Mouse (Mus musculus): ENCODE measurements at regions not wholly inside any gene's neighbourhood (a gene's known extent, or its start where the extent isn't known, plus 50 kb on each side); places are given as distances from the start of the nearest gene placed in this dataset.

DNA sequence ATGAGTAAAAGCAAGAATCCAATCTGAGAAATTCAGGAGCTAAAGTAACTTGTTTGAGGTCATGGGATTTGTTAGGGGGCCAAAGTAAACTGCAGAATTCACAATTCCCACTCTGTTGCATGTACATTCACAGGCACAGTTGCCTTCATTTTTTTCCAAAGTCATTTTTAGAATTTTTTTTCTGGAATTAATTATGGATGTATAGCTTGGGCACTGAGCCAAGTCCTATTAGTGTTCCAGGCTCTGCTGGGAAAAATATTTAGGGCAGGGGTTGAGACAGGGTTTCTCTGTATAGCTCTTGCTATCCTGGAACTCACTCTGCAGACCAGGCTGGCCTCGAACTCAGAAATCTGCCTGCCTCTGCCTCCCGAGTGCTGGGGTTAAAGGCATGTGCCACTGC lies 188.3 kb downstream of the Cd83 start:
- Histone ChIP-seq H3K36me3 (ENCODE audit: control insufficient read depth, insufficient read depth, low read length, poor library complexity, severe bottlenecking) (0 out of 2 replicates have a peak, but pooled peaks cover 3% of the 10 kb centered on the region), H3K27me3 (ENCODE audit: control insufficient read depth, insufficient read depth, low read length, poor library complexity, severe bottlenecking) (no peaks in the 10 kb centered on the region)
- DNase-seq (ENCODE audit: low read depth, low spot score) = no peak

DNA sequence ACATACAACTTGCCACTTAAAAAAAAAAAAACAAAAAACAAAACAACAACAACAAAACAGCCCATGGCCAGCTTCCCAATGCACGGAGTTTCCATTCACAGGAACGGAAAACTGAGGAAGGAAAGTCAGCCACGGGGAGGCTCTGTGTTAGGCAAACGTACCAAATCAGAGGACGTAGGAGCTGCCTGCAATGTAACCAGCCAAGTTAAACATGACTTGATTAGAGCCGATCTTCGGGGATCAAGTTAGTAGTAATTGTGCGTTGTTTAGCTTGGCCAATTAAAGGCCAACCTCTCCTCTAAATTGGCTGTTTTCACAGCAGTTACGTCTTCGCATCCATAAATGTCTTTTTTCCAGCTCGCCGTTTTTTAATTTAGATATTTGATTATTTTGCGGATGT lies 190.7 kb downstream of the Cd83 start:
- no peak for DNase-seq (ENCODE audit: low read depth, low spot score)
- H3K27me3 ChIP-seq (ENCODE audit: control insufficient read depth, insufficient read depth, low read length, poor library complexity, severe bottlenecking) = no peaks in the 10 kb centered on the region
- peaks cover 3% of the 10 kb centered on the region; the same call in 1 of the 2 replicates for H3K36me3 ChIP-seq (ENCODE audit: control insufficient read depth, insufficient read depth, low read length, poor library complexity, severe bottlenecking)

DNA sequence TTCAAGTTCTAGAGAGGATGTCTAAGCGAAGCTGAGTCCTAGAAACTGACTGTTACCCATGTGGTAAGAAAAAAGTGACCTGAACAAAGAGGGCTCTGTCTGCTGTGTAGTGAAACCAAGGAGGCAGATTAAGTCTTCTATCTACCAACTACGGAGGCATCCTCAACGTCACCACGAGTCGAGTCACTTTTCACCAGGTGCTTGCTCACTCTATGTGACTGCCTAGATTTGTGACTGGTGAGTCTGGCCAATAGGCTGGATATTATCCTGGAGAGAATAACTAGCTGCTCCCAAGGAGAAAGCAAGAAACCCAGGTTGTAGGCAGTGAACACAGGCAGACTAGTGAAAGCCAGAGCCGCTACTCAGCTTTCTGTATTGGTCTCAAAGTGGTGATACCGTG lies 191.2 kb downstream of the Cd83 start:
- H3K27me3 ChIP-seq (ENCODE audit: control insufficient read depth, insufficient read depth, low read length, poor library complexity, severe bottlenecking) = no peaks in the 10 kb centered on the region
- peaks cover 6% of the 10 kb centered on the region; the same call in 1 of the 2 replicates for H3K36me3 ChIP-seq (ENCODE audit: control insufficient read depth, insufficient read depth, low read length, poor library complexity, severe bottlenecking)
- DNase-seq (ENCODE audit: low read depth, low spot score) = no peak

DNA sequence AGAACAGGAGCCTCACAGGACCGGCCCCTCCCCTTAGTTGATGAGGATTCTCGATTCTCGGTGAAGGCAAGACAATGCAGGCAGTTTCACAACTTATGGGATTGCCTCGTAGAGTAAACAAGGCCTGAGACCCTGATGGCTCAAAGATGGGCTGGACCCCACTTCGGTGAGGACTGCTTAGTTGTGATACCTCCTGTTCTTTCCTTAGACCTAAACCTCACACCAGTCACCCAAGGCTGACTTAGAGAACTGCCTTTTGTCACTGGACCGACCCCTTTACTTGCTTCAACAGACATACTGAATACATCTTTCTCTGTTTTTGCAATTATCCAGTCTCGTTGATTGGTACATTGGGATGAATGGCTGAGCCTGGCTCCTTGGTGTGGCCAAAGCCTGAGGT lies 192.1 kb downstream of the Cd83 start:
- H3K27me3 ChIP-seq (ENCODE audit: control insufficient read depth, insufficient read depth, low read length, poor library complexity, severe bottlenecking) = no peaks in the 10 kb centered on the region
- DNase-seq (ENCODE audit: low read depth, low spot score) = no peak
- H3K36me3 ChIP-seq (ENCODE audit: control insufficient read depth, insufficient read depth, low read length, poor library complexity, severe bottlenecking) = peaks cover 6% of the 10 kb centered on the region; the same call in 1 of the 2 replicates

DNA sequence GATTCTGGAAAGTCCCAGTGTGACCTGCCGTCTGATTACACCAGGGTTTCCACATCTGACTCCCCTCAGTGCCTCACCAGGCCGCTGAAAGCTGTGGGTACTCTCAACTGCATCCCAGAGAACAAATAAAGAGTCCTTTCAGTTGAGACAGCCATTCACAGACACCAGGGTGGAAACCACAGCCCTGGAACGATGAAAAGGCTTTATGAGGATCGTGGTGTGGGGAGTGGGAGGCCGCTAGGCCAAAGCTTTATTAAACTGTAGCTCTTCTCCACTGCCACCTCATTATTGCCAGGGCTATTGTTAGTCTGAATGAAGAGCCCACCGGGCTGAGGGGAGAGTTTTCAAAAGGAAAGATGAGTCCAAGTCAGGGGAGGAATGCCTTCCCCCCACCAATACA lies 202.8 kb downstream of the Cd83 start:
- no peaks in the 10 kb centered on the region for H3K27me3 ChIP-seq (ENCODE audit: control insufficient read depth, insufficient read depth, low read length, poor library complexity, severe bottlenecking)
- no peak for DNase-seq (ENCODE audit: low read depth, low spot score)
- H3K36me3 ChIP-seq (ENCODE audit: control insufficient read depth, insufficient read depth, low read length, poor library complexity, severe bottlenecking) = no peaks in the 10 kb centered on the region

DNA sequence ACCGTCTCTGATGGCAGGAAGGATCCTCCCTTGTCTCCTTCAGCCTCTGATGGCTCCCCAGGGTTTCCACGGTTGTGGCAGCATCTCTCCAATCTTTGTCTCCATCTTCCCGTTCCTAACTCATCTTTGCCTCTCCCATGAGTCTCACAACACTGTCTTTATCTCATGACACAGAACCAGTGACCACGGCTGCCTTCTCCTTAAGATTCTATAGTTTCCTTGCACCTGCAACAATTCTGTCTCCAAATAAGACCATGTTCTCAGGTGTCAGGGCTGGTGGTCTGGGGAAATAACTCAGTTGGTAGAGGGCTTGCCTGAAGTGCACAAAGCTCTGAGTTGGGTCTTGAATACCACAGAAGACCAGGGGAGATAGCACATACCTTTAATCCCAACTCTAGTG lies 203.8 kb downstream of the Cd83 start:
- no peak for DNase-seq (ENCODE audit: low read depth, low spot score)
- H3K27me3 ChIP-seq (ENCODE audit: control insufficient read depth, insufficient read depth, low read length, poor library complexity, severe bottlenecking) = no peaks in the 10 kb centered on the region
- no peaks in the 10 kb centered on the region for H3K36me3 ChIP-seq (ENCODE audit: control insufficient read depth, insufficient read depth, low read length, poor library complexity, severe bottlenecking)

DNA sequence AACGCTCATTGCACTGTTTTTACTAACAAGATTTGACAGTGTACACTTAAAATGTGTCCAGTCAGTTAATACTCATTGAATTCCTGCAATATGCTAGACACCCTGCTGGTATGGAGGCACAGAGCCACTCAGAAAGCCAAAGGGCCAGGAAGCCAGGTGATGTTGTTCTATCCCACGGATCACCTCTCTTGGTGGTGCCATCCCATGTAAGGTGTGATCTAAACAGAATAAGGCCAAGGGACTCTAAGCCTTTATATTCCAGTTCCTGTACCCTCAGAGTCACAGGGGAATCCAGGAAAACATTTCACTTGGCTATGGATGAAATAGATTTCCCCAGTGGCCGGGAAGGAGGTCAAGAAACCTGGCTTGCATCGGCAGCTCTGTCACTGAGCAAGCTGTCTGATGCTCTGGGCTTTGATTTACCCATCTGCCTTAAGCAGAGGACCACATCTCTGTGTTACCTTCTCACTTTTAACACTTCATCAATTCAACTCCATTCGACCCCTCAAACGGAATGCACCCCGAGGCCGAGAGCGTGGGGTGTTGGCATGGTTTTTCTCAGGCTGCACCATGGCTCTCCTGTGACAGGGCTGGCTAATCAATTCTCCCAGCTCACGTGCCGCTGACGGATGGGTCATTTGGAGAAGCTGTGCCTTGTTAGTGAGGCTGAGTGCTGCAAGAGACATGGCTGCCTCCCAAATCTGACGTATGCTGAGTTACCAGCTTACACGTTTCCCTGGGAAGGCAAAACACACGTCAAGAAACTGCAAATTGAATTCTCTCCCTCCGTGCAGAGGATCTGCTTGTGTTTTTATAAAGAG lies 205.9 kb downstream of the Cd83 start:
- H3K27me3 ChIP-seq (ENCODE audit: control insufficient read depth, insufficient read depth, low read length, poor library complexity, severe bottlenecking) = no peaks in the 10 kb centered on the region
- no peaks in the 10 kb centered on the region for H3K36me3 ChIP-seq (ENCODE audit: control insufficient read depth, insufficient read depth, low read length, poor library complexity, severe bottlenecking)
- no peak for DNase-seq (ENCODE audit: low read depth, low spot score)

DNA sequence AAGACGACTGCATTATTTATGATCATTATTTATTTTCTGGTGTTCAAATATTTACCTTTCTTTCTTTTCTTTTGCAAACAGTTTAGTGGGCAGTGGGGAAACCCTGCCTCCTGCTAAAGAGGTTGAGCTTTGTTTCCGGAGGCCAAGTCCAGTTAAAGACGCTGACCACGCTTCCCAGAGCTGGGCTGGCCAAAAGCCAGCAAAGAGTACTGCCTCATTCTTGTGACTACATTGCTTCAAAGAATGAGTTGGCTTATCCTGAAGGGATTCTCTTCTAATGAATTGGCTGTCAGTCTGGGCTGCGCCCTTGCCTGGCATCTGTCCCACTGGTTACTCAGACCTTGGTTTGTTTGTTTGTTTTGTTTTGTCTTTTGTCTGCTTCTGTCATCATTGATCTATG lies 207.2 kb downstream of the Cd83 start:
- no peak for DNase-seq (ENCODE audit: low read depth, low spot score)
- no peaks in the 10 kb centered on the region for H3K27me3 ChIP-seq (ENCODE audit: control insufficient read depth, insufficient read depth, low read length, poor library complexity, severe bottlenecking)

DNA sequence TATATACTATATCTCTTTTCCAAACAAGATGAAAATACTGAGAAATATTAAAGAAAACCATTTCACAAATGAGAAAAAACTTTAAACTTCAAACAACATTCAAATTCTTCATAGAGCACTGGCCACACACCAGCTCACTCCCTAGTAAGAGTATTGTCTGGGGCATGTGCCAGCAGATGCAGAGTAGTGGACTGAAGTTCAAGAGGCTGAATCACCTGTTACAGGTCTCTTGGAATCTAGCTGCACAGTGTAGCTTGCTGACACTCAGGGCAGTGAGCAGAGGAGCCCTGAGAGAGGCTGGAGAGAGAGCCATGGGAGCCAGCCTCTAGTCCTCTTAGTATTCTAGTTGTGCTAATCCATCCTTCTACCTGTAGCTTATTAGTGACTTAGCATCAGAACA lies 208.4 kb downstream of the Cd83 start:
- H3K27me3 ChIP-seq (ENCODE audit: control insufficient read depth, insufficient read depth, low read length, poor library complexity, severe bottlenecking) = no peaks in the 10 kb centered on the region
- no peaks in the 10 kb centered on the region for H3K36me3 ChIP-seq (ENCODE audit: control insufficient read depth, insufficient read depth, low read length, poor library complexity, severe bottlenecking)
- DNase-seq (ENCODE audit: low read depth, low spot score) = no peak

More for the DNA sequence above, 207.2 kb downstream of the Cd83 start:
- H3K36me3 ChIP-seq (ENCODE audit: control insufficient read depth, insufficient read depth, low read length, poor library complexity, severe bottlenecking) = no peaks in the 10 kb centered on the region

DNA sequence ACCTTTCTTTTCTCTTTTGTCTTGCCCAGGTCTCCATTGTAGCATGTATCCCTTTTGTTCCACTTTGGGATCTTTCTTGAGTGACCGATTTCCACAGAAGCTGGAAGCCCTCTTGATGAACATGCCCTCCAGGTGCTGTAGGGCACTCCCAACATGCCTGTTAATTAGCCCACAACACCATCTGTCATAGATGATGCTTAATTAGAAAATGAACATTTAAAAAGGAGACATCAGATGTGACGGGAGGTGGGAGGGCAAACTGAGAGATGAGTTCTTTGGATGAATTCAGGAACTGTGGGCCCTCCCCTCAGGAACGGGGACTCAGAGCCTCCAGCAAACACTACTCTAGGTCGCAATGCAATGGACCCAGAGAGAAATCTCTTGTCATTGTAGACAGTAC lies 209.8 kb downstream of the Cd83 start:
- no peak for DNase-seq (ENCODE audit: low read depth, low spot score)
- Histone ChIP-seq H3K36me3 (ENCODE audit: control insufficient read depth, insufficient read depth, low read length, poor library complexity, severe bottlenecking) (no peaks in the 10 kb centered on the region), H3K27me3 (ENCODE audit: control insufficient read depth, insufficient read depth, low read length, poor library complexity, severe bottlenecking) (no peaks in the 10 kb centered on the region)

DNA sequence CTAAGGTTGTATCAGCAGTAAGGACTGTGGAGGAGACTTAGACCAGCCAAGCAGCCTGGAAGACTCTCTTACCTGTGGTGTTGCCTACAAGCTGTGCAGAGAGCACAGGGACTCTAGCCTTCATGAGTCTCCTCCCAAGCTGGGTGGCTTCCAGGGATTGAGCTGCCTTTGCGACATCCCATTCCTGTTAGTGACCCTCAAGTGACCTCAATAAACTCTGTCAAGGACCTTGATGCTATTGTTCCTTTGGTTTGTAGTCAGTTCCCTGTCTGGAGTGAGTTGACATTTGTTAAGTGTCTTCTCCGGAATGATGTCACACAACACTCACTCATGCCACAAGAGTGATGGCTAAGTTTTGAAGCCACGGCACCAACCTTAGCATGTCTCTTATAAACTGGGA lies 211.0 kb downstream of the Cd83 start:
- no peaks in the 10 kb centered on the region for H3K36me3 ChIP-seq (ENCODE audit: control insufficient read depth, insufficient read depth, low read length, poor library complexity, severe bottlenecking)
- H3K27me3 ChIP-seq (ENCODE audit: control insufficient read depth, insufficient read depth, low read length, poor library complexity, severe bottlenecking) = no peaks in the 10 kb centered on the region
- no peak for DNase-seq (ENCODE audit: low read depth, low spot score)

DNA sequence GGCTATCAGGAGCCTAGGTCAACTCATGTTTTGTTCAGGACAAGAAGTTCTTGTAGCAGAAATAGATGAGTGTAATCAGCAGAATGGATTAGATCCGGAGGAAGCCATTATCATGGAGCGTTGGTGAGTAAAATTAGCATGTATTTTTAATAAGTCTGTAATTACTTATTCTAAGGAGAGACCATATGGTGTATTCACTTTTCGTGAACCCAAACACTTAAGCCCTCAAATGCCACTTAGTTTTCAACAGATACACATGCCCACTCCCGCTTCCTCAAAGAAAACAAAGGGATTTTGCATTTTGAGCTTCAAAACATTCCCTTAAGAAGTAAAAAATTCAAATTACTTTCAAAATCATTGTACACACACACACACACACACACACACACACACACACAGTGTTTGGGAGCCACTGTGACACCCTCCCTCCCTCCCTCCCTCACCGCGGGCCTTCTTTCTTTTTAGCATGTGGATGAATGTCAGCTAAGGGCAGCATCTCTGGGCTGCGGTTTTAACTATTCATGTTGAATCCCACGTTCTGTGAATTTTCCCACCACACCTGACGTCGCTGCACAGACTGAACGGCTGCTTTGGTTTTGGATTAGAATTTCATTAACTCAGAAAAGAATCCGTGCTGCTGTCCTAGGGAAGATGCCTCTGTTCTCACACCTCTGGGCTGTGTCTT lies 217.4 kb downstream of the Cd83 start:
- no peaks in the 10 kb centered on the region for H3K36me3 ChIP-seq (ENCODE audit: control insufficient read depth, insufficient read depth, low read length, poor library complexity, severe bottlenecking)
- DNase-seq (ENCODE audit: low read depth, low spot score) = no peak
- no peaks in the 10 kb centered on the region for H3K27me3 ChIP-seq (ENCODE audit: control insufficient read depth, insufficient read depth, low read length, poor library complexity, severe bottlenecking)

DNA sequence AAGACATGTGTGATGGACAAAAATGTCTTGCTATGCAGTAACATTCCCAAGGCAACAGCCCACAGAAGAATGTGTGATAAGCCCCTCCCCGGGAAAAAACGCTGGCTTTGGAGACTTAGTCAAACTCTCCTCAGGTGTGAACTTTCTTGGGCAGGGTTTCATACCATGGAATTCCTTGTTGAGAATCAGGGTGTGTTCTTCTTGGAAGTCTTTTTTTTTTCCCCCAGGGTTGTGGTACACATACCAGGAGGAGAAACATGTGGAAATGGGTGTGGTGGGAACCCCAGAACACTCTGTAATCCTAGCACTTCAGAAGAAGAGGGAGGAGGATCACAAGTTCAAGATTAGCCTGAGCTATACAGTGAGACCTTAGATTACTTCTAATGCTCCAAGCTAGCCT lies 228.3 kb downstream of the Cd83 start:
- no peaks in the 10 kb centered on the region for H3K36me3 ChIP-seq (ENCODE audit: control insufficient read depth, insufficient read depth, low read length, poor library complexity, severe bottlenecking)
- H3K27me3 ChIP-seq (ENCODE audit: control insufficient read depth, insufficient read depth, low read length, poor library complexity, severe bottlenecking) = no peaks in the 10 kb centered on the region
- no peak for DNase-seq (ENCODE audit: low read depth, low spot score)

DNA sequence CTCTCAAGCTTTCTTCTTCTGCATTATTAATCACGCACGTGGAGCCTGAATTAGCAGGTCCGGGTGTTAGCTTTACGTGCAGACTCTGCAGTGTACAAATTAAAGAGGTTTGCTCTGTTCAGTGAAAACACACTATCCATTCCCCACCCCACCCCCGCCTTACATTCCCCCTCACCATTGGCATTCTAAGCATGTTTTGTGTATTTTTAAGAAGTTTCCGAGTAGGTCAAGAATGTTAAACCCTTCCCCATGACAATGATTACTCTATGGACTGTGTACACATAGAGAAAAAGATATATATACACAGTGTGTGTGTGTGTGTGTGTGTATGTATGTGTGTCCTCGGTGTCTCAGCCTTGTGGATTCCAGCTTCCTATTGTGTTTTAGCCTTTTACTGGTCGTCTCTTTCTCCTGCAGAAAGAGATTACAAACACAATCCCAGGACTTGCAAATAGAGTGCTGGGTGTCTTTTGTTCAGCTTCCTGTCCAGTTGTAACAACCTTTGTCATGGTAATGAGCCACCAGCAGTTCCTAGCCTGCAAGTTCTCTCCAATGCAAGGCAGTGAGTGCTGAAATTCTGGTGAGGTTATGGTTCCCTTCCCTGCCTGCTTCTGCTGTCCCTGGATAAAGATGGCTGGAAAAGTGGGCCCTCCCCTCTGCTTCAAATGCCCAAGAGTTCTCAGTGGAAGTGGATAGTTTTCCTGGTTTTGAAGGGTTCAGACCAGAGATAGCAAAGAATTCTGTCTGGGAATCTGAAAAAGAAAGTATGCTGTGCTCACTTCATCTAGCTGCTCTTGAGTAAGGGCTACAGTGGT lies 234.1 kb downstream of the Cd83 start:
- no peak for DNase-seq (ENCODE audit: low read depth, low spot score)
- Histone ChIP-seq H3K27me3 (ENCODE audit: control insufficient read depth, insufficient read depth, low read length, poor library complexity, severe bottlenecking) (no peaks in the 10 kb centered on the region; the same call in 1 of the 2 replicates), H3K36me3 (ENCODE audit: control insufficient read depth, insufficient read depth, low read length, poor library complexity, severe bottlenecking) (no peaks in the 10 kb centered on the region)

DNA sequence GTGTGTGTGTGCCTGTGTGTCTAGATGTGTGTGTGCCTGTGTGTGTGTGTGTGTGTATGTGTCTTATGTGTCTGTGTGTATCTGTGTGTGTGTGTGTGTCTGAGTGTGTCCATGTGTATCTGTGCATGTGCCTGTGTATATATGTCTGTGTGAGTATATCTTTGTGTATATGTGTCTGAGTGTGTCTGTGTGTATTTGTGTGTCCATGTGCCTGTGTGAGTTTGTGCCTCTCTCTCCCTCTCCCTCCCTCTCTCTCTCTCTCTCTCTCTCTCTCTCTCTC lies 234.7 kb downstream of the Cd83 start:
- Histone ChIP-seq H3K36me3 (ENCODE audit: control insufficient read depth, insufficient read depth, low read length, poor library complexity, severe bottlenecking) (no peaks in the 10 kb centered on the region), H3K27me3 (ENCODE audit: control insufficient read depth, insufficient read depth, low read length, poor library complexity, severe bottlenecking) (no peaks in the 10 kb centered on the region; the same call in 1 of the 2 replicates)
- DNase-seq (ENCODE audit: low read depth, low spot score) = no peak

All from splenic B cell, adult 2 months (primary cell).